Mouse (Mus musculus) olfactory bulb, adult 2 months (tissue): ENCODE measurements around the gene AL731706.1.

Experiments used
- CTCF ChIP-seq: fragments of 200-500 bp; IDR thresholded peaks from 2 replicates; pipeline ENCODE4 v1.5.1; 2012; ENCODE audit warnings: low read depth, mild to moderate bottlenecking, low read length, moderate library complexity; ENCODE audit not compliant: insufficient read depth
- POLR2A ChIP-seq: fragments of 200-500 bp; IDR thresholded peaks from 2 replicates; pipeline ENCODE4 v1.6.1; 2012; ENCODE audit warnings: mild to moderate bottlenecking, low read depth, low read length, moderate library complexity; ENCODE audit not compliant: insufficient read depth

- no peak for TF ChIP-seq POLR2A
- TF ChIP-seq CTCF: no peak
Observed at GRCm38 (mm10) chr2:136896131-136896530, 4.9 kb upstream of the AL731706.1 start.
